Mouse (Mus musculus) kidney, postnatal 10 days (tissue): Measurements from ENCODE around the gene Ccnl2.
"Not testable (repeated sequence)": the region's sequence is repeated elsewhere in the genome, so short reads cannot be mapped to it uniquely, and the experiment has no call there.

Experiments
- DNase-seq: peaks from one replicate; pipeline ENCODE4 v3.0.0; 2021; ENCODE audit warnings: mixed read lengths

Gene Ccnl2

DNA sequence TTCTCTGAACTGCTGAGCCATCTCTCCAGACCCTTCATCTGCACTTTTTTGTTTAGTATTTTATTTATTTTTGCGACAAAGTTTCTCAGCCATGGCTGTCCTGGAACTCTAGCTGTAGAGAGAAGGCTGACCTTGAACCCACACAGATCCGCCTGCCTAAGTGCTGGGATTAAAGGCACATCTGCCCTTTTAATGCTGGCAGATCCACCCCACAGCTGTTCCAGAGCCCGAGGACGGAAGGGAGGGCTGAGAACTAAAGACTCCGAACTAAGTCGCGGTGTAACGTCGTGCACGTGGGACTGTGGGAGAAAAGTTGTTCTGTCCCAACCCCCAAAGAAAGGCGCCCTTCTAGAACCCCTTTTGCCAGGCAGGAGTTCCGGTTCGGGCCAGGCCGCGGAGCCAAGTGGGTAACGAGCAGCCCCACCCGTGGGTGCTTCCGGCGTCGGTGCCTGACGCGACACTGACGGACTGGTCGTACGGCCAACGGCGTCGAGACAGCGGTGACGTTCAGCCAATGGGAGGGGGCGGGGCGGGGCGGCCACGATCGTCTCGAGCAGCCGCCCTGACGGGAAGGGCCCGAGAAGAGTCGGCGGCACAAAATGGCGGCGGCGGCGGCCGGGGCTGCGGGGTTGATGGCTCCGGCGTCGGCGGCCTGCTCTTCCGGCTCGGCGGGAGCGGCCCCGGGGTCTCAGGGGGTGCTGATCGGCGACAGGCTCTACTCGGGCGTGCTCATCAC lies at the start of gene Ccnl2:
Gene Ccnl2 (plus strand): TSS at position 561 of the 736 bp plus-strand sequence.
- DNase-seq: peak; percentile 97

- DNase-seq: no peak
These were observed 42.8 kb upstream of the Ccnl2 start for GRCm38 (mm10) chr4:155769496-155769879.

- peak; percentile 96 for DNase-seq
These were observed 42.3 kb upstream of the Ccnl2 start for GRCm38 (mm10) chr4:155769880-155770512.

DNA sequence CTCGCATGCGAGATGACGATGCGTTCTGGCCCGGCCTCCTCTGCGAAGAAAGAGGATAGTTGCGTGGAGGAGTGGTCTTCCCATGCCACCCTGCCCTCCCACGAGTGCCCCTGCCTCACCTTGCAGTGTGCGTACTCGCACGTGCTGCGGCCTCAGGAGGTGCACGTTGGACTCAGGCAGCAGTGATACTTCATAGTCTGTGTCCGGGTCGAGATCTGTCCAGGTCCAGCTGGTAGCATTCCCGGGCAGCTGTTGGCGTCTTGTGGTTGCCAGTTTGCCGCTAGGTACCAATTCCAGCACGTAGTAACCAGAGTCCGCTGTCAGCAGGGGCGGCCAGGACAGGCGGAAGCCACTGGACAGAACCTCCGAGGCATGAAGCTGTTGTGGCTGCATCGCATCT lies 41.7 kb upstream of the Ccnl2 start:
- no peak for DNase-seq

DNA sequence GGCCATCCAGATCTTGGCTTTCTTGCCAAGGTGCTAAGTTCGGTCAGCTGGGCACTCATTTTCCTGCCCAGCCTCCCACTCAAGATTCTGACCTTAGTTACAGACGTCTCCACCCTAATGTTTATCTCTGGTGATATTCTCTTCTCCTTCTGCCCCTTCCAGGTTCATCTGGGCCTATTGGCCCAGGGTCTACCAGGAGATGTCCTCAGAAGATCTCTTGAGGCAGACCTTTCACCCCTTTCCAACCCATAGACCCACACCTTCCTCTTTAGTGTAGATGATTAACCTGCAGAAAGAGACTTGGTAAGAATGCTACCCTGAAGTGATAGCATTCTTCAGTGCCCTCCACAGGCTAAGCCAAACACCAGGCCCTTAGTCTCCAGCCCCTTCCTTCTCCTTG lies 40.6 kb upstream of the Ccnl2 start:
- peak; percentile 28 for DNase-seq

DNA sequence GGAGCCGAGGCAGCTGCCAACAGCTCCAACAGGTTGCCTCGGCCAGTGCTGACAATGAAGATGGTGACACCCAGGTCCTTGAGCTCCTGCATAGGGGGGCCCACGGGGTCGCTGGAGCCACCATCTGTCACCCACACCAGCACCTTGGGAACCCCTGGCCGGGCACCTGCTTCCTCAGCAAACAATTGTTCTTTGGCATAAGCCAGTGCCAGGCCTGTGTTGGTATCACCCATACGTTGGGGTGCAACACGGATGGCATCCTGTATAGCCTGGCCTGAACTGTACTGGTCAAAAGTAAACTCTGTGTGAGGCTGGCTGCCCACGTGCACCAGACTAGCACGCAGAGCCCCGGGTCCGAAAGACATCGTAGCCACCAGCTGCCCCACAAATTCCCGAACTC lies 39.5 kb upstream of the Ccnl2 start:
- DNase-seq: no peak

DNA sequence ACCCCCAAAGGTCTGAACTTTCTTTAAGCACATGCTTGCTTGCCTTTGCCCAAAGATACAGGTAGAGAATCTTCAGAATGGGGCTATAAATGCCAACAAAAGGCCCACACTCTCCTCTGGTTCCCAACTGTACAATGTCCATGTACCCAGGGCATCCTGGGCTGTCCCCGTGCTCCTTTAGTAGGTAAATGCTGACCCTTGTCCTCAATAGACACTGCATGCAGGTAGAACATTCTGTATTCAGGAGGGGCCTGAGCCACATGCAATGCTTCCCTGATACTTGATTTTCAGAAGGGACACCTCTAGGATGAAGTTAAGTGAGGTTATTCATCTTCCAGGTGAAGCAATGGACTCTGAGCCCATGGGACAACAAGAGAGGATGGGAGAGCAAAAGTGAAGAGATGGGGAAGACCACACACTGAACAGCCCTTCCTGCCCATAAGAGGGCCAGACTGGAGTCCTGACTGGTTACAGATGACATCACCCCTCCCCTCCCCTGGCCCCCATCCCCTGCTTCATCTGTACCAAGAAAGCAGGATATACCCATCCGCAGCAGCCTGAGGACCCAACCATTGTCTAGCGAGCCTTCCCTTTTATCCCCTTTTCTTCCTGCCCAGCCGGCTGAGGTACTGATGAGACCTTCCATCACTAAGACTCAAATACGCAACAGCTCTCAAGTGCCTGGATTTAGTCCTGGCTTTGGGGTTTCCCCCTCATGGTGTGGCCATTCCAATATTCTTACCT lies 38.8 kb upstream of the Ccnl2 start:
- DNase-seq: no peak

DNA sequence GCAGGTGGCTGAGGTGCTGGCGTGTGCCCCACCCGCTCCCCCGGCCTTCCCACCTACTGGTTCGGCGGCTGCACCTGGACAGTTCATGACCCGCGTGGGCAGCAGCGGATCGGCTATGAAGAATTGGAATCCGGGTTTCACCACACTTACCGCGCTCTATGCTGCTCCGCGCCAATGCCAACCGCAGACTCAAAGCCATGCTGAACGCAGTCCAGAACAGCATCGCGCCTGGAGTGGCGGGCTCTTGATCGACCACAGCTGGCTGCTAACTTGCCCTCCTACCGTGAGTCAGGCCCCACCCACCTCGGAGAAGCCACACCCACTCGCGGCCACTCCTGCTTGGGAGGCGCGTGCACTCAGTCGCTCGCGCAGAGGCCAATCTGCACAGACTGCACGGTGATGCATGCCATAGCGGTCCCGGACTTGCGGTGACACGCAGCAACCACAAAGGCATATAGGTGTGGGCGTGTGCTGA lies 38.0 kb upstream of the Ccnl2 start, which contains the start of gene Vwa1:
Gene Vwa1 (minus strand): TSS at position 419 of the 475 bp plus-strand sequence.
- DNase-seq: peak; percentile 95

DNA sequence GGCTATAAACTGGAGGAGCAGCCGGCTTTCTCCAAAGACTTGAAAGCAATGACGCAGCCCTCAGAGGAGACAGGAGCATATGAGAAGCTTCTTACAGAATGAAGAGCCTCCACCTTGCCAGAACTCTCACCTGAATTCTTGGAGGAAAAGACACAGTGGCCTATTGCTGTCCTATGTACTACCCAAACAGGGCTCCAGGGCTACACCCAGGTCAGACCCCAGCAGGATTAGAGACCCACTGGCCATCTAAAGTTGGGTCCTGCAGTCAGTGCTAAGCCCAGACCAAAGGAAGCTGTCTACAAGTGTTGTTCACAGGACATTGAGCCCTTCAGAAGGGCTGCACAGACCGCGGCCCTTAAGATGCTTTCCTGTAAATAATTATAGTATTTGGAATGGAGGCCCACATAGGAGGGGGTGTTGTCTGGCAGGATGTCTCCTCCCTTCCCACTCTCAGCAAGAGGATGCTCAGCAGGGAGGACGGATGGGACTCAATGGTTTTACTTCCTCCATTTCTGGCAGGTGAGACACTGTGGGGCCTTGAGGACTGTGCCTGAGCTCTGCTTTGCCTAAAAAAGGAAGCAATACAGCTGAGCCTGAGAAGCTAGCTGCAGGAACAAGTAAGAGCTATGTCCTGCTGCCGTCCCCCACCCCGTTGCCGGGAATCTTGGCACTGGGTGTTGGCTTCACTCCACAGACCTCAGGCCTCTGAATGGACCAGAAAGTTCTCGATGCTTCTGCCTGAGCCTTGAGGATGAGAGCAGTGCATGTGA lies 37.1 kb upstream of the Ccnl2 start:
- peak; percentile 82 for DNase-seq

- DNase-seq: peak; percentile 74
These were observed 36.4 kb upstream of the Ccnl2 start for GRCm38 (mm10) chr4:155775855-155776254.

DNA sequence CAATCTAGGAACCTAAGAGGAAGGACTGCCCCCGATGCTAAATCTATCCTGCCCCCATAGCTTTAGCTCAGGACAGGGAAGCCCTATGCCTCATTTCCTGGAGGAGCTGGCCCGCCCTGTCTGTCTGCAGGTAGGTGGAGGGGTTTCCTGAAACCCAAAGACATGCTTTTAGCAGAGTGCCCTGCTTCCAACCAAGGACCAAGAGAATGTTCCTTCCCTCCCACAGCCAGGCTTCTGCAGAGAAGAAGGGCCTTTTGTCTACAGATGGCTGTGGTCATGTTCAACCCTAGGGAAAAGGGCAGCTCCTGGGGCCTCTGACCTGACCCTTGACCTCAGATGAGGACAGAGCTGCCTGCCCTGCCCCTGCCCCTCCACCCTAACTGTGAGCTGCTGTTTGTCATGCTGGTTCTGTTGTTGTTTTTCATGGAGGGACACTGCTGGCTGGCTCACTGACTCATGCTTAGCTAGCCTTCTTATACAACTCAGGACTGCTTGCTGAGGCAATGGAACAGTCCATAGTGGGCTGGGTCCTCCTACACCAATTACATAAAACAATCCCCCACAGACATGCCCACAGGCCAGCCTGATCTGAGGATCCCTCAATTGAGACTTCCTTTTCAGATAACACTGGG lies 35.5 kb upstream of the Ccnl2 start:
- DNase-seq: peak; percentile 46

DNA sequence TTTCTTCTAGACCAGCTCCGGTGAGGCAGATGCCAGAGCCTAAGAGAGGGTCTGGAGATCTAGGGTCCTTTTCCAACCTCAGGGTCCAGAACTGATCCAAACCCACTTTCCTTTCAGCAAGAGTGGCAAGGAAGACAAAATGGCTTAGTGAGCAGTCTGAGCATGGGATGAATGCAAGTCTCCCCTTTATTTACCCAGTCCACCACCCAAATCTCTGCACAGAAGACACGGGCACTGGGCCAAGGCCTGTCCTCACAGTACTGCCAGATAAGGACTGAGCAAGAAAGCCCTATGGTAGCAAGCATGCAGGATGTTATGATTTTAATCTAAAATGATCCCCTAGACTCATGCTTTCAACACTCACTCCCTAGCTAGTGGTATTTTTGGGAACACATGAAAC lies 34.5 kb upstream of the Ccnl2 start:
- DNase-seq: peak; percentile 37

DNA sequence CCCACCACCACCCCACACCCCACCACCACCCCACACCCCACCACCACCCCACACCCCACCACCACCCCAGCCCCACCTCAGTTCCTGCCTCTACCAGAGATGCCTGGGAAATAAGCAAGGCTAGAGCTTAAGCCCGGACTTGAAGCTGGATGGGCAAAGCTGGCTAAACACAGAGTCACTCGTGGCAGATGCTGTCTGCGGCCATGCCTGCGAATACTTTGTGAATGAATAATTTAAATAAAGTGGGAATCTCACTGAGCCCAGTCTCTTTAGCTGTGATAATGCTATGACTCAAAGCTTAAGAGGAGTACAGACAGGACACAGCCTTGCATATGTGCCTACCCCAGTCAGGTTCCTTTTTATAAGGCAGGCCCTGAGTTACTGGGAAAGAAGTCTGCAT lies 32.8 kb upstream of the Ccnl2 start:
- DNase-seq: no peak

DNA sequence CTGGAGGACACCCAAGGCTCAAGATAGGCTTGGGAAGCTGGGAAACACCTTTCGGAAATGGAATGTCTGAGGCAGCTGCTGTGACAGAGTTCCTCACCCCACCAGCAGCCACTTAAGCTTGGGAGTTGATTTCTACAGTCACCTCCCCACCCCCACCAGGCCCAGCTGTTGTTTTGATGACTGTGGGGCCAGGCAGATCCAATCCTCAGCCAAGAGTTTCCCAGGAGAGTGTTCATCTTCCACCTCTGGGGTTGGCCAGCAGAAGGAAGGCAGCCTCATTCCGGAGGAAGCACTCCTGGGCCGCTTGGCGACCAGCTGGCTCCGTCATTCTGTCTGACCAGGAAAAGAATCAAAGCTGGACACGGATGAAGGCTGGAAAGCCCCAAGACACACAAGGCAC lies 31.4 kb upstream of the Ccnl2 start:
- DNase-seq: peak; percentile 84

DNA sequence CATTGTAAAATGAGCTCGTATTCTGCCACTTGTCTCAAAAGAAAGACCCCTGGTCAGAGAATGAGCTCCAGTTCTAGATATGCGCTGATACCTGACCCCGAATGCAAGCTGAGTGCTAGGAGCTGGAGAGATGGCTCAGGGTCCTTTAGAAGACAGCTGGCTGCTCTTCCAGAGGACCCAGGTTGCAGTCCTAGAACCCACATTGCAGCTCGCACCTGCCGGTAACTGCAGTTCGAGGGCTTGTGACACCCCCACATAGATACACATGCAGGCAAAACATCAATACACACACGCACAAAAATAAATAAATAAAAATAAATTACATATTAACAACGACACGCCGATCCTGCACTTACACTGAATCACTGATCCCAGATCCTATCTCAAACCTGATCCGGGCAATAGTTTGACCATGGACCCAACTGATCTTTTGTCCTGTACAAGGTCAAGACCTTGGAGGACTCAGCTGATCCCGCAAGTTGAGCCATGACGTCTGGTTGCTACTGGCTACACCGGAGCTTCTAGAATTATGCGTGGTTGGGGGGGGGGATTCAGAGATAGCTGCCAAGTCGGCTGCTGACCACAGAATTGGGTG lies 28.7 kb upstream of the Ccnl2 start:
- no peak for DNase-seq

GRCm38 (mm10) chr4:155784081-155784701 lies 28.1 kb upstream of the Ccnl2 start:
- DNase-seq: peak; percentile 89

DNA sequence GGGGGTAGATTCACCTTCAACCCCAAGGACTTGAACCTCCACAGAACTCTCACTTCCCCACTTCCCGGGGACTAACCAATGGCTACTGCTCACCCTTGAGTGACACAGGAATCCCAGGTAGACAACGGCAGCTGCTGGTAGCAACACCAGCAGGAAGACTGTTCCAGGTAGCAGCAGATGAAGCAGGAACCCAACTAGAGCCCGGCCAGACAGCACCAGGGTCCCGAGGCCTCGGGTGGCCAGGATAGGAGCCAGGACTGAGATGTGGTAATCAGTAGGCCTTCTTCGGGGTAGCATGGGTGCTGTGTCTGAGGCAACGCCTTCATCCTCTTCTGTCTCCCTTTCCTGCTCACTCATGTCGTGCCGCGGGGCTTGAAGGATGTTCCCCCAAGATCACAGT lies 27.0 kb upstream of the Ccnl2 start:
- no peak for DNase-seq

DNA sequence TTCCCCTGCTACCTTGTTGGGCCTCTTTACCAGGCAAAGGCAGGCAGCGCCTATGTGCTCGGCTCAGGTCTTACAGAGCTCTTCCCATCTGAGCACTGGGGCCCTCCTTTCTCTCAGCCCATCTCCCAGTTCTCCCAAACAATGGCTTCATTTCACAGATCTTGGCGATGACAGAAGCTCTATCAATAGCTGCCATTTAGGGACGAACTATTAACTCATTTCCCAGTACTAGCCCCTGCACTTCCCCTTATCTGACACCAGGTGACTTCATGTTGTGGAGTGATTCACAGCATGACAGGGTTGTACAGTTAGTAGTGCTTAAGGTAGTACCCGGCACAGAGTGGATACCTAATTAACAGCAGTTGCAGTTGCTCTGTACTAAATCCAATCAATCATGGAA lies 26.5 kb upstream of the Ccnl2 start, which contains the start of gene Tmem88b:
Gene Tmem88b (minus strand): TSS at position 56 of the 400 bp plus-strand sequence.
- no peak for DNase-seq

GRCm38 (mm10) chr4:155788300-155788699 lies 24.0 kb upstream of the Ccnl2 start:
- no peak for DNase-seq

DNA sequence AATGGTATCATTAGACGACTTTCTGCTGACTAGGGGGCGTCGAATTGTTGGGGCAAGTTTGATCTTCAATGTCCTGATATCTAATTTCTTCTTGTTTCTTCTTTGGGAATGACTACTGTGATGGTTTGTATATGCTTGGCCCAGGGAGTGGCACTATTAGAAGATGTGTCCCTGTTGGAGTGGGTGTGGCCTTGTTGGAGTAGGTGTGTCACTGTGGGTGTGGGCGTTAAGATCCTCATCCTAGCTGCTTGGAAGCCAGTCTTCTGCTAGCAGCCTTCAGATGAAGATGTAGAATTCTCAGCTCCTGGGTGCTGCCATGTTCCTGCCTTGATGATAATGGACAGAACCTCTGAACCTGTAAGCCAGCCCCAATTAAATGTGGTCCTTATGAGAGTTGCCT lies 23.5 kb upstream of the Ccnl2 start:
- not testable (repeated sequence) for DNase-seq

GRCm38 (mm10) chr4:155790021-155790489 lies 22.2 kb upstream of the Ccnl2 start, which contains the start of gene Ankrd65:
Ankrd65 (plus strand) TSS chr4:155790439.
- DNase-seq: no peak
